Mouse (Mus musculus) thymus, adult 18-20 months (tissue): ENCODE measurements around the gene Cryz.
"Not testable (repeated sequence)": the region's sequence is repeated elsewhere in the genome, so short reads cannot be mapped to it uniquely, and the experiment has no call there.

Experiments
- DNase-seq, 2 experiments: peaks; one replicate each; pipeline ENCODE4 v3.0.0; 2022; ENCODE audit warnings: mixed read lengths in 2 of 2

Cryz gene

GRCm38 (mm10) chr3:154614771-154615170 is 18.3 kb downstream of the Cryz start:
- DNase-seq, result no peak

GRCm38 (mm10) chr3:154615304-154615703 is 18.8 kb downstream of the Cryz start:
- DNase-seq, result no peak

GRCm38 (mm10) chr3:154616106-154616505 is 19.6 kb downstream of the Cryz start:
- DNase-seq, result no peak

GRCm38 (mm10) chr3:154628284-154628683 is 31.8 kb downstream of the Cryz start:
- DNase-seq, result no peak

- DNase-seq, result not testable (repeated sequence)
Observed at GRCm38 (mm10) chr3:154631281-154631680, 34.8 kb downstream of the Cryz start.

- DNase-seq, result no peak
Observed at GRCm38 (mm10) chr3:154633091-154633490, 36.6 kb downstream of the Cryz start.

- no peak for DNase-seq
Observed at GRCm38 (mm10) chr3:154646638-154647442, 50.3 kb downstream of the Cryz start.

- DNase-seq, result no peak
Observed at GRCm38 (mm10) chr3:154647443-154647780, 50.9 kb downstream of the Cryz start.

GRCm38 (mm10) chr3:154649411-154650285 is 53.1 kb downstream of the Cryz start:
- DNase-seq, result no peak

- DNase-seq, result no peak
Observed at GRCm38 (mm10) chr3:154651192-154651821, 54.8 kb downstream of the Cryz start.

GRCm38 (mm10) chr3:154652581-154653420 is 56.3 kb downstream of the Cryz start:
- peak; percentile 26 for DNase-seq

GRCm38 (mm10) chr3:154653454-154653853 is 56.9 kb downstream of the Cryz start:
- DNase-seq, result no peak

GRCm38 (mm10) chr3:154654284-154654683 is 57.8 kb downstream of the Cryz start:
- DNase-seq, result no peak

GRCm38 (mm10) chr3:154654901-154655300 is 58.4 kb downstream of the Cryz start:
- no peak for DNase-seq

GRCm38 (mm10) chr3:154655711-154656110 is 59.2 kb downstream of the Cryz start:
- DNase-seq, result no peak

GRCm38 (mm10) chr3:154663545-154663944 is 67.0 kb downstream of the Cryz start, which contains the start of gene Erich3:
Gene Erich3 (plus strand): TSS chr3:154663859.
- DNase-seq, result peak in 1 of 2 experiments; percentile 10

- peak; percentile 66 to 74 for DNase-seq
Observed at GRCm38 (mm10) chr3:154663976-154664581, 67.6 kb downstream of the Cryz start.

- no peak for DNase-seq
Observed at GRCm38 (mm10) chr3:154664636-154665035, 68.1 kb downstream of the Cryz start.

- no peak for DNase-seq
Observed at GRCm38 (mm10) chr3:154668485-154668884, 72.0 kb downstream of the Cryz start.

- DNase-seq, result no peak
Observed at GRCm38 (mm10) chr3:154670584-154670983, 74.1 kb downstream of the Cryz start.

- DNase-seq, result no peak
Observed at GRCm38 (mm10) chr3:154671013-154671412, 74.5 kb downstream of the Cryz start.
